Mouse (Mus musculus) hindbrain, embryonic 11.5 days (tissue): ENCODE measurements around the gene Sav1. TPM values are rescaled to one million over a fixed set of nuclear protein-coding genes. Genes with fewer than 3 reads are reported as not detected.
A peak's percentile ranks its signal among the peaks of the same experiment; 100 is the strongest.

Experiments
- ATAC-seq: fragments of 200-750 bp; cut with Nextera tagmentation; 2 replicates; pipeline ENCODE4 v1.8.0; 2017; ENCODE audit warnings: mild to moderate bottlenecking, moderate TSS enrichment, moderate library complexity; ENCODE audit not compliant: low FRiP score
- DNase-seq: peaks from one replicate; pipeline ENCODE4 v3.0.0-alpha.2; 2015; ENCODE audit warnings: low spot score
- H3K27ac ChIP-seq: fragments of 300-500 bp; sonication (generic); 2 replicates; pipeline ENCODE4 v1.5.1; 2014; ENCODE audit warnings: mild to moderate bottlenecking, low read depth, low read length
- H3K27me3 ChIP-seq: fragments of 300-500 bp; sonication (generic); 2 replicates; pipeline ENCODE4 v1.6.1; 2014; ENCODE audit warnings: mild to moderate bottlenecking, low read length, moderate library complexity, mixed read lengths; ENCODE audit not compliant: control insufficient read depth, insufficient read depth
- H3K36me3 ChIP-seq: fragments of 300-500 bp; sonication (generic); 2 replicates; pipeline ENCODE4 v1.6.1; 2014; ENCODE audit warnings: mild to moderate bottlenecking, low read length, moderate library complexity, mixed read lengths; ENCODE audit not compliant: control insufficient read depth, insufficient read depth
- H3K4me1 ChIP-seq: fragments of 300-500 bp; sonication (generic); replicated peaks from 2 replicates; pipeline ENCODE4 v1.6.1; 2014; ENCODE audit warnings: low read length, mixed read lengths; ENCODE audit not compliant: control insufficient read depth, insufficient read depth
- H3K4me2 ChIP-seq: fragments of 300-500 bp; sonication (generic); replicated peaks from 2 replicates; pipeline ENCODE4 v1.6.1; 2014; ENCODE audit warnings: mild to moderate bottlenecking, low read depth, low read length
- H3K4me3 ChIP-seq: fragments of 300-500 bp; sonication (generic); 2 replicates; pipeline ENCODE4 v1.5.1; 2014; ENCODE audit warnings: low read depth, low read length
- H3K9ac ChIP-seq: fragments of 300-500 bp; sonication (generic); 2 replicates; pipeline ENCODE4 v1.6.1; 2014; ENCODE audit warnings: low read depth, low read length
- H3K9me3 ChIP-seq: fragments of 300-500 bp; sonication (generic); 2 replicates; pipeline ENCODE4 v1.6.1; 2016; ENCODE audit warnings: low read length; ENCODE audit not compliant: control insufficient read depth
- WGBS: fragments of 180-500 bp; shearing (Covaris S2); extraction: QIAGEN DNeasy Blood & Tissue Kit; methylation state at CpG from one replicate; pipeline ENCODE4 v1.1.7; 2014; 5-methylcytosine and 5-hydroxymethylcytosine counted together
- polyA plus RNA-seq: library from polyadenylated mRNA; unstranded; fragments of >200 nt; fragmentation: Nextera tagmentation; extraction: Ambion mirVana; gene quantifications from 2 replicates; pipeline ENCODE4 v1.2.1, GENCODE M21; 2014

Sav1 gene
- polyA plus RNA-seq, 1 experiment from 2014 or later = 7.3 TPM

- H3K9ac ChIP-seq = no peak overlapping the region
- ATAC-seq = no peak
- H3K27me3 ChIP-seq = no peaks in the 10 kb centered on the region
- no peaks in the 10 kb centered on the region for H3K4me1 ChIP-seq
- H3K4me3 ChIP-seq = no peak overlapping the region
- H3K4me2 ChIP-seq = no peak overlapping the region
- H3K27ac ChIP-seq = no peak overlapping the region
- H3K36me3 ChIP-seq = peaks cover 2% of the 10 kb centered on the region; the same call in 1 of the 2 replicates
- 38% methylated on average over 1 of the region's 1 CpGs for WGBS
- H3K9me3 ChIP-seq = no peaks in the 10 kb centered on the region
- no peak for DNase-seq
These were observed 45.0 kb downstream of the Sav1 start for GRCm38 (mm10) chr12:69941655-69942329.

- no peaks in the 10 kb centered on the region for H3K27me3 ChIP-seq
- H3K9me3 ChIP-seq = no peaks in the 10 kb centered on the region
- no peaks in the 10 kb centered on the region for H3K4me1 ChIP-seq
- WGBS = 59% methylated on average over 2 of the region's 2 CpGs
- H3K4me2 ChIP-seq = no peak overlapping the region
- ATAC-seq = no peak
- peaks cover 2% of the 10 kb centered on the region; the same call in 1 of the 2 replicates for H3K36me3 ChIP-seq
- H3K4me3 ChIP-seq = no peak overlapping the region
- peak; percentile 12 for DNase-seq
- H3K9ac ChIP-seq = no peak overlapping the region
- no peak overlapping the region for H3K27ac ChIP-seq
These were observed 47.5 kb downstream of the Sav1 start for GRCm38 (mm10) chr12:69939291-69939690.

DNA sequence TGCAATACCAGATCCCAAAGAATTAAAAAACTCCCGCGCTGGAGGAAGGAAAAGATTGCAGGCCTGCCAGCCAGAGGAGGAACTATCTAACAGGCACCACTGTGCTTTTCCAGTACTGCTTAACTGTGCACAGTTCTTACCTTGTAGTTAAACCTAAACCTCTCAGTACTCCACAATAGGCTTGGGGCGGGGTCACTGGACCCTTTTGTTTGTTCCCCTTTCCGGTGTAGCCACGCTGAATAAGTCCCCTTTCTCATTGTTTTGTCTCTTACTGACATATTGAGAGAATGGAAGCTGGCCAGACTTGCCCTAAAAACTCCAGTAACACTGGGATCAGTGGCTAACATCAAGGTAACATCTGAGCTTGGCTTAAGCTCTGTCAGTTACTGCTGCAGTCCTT is 49.1 kb downstream of the Sav1 start:
- no peaks in the 10 kb centered on the region for H3K4me1 ChIP-seq
- H3K9me3 ChIP-seq = no peaks in the 10 kb centered on the region
- H3K27ac ChIP-seq = no peak overlapping the region
- 62% methylated on average over 5 of the region's 5 CpGs for WGBS
- no peak for ATAC-seq
- no peak overlapping the region for H3K9ac ChIP-seq
- no peaks in the 10 kb centered on the region for H3K27me3 ChIP-seq
- no peak overlapping the region for H3K4me2 ChIP-seq
- DNase-seq = no peak
- H3K36me3 ChIP-seq = peaks cover 2% of the 10 kb centered on the region; the same call in 1 of the 2 replicates
- no peak overlapping the region for H3K4me3 ChIP-seq

DNA sequence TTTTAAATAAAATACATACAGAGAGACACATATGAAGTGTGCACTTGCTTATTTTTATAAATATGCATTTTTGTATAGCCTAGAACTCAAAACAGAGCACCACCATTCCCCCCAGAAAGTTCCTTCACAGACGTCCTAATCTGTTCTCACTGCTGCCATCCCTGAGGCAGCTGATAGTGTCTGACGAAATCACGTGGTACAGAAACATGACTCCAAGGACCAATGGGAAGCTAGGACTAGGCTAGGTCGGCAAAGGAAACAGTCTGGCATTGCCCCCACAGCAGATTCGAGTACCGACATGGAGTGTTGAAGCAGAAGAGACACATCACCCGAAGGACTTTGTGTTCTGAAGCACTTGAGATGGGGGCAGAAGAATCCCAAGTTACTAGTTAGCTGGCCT is 60.1 kb downstream of the Sav1 start:
- no peak overlapping the region for H3K4me3 ChIP-seq
- no peak for DNase-seq
- 0 out of 2 replicates have a peak, but pooled peaks cover 2% of the 10 kb centered on the region for H3K36me3 ChIP-seq
- no peak overlapping the region for H3K9ac ChIP-seq
- no peak overlapping the region for H3K27ac ChIP-seq
- 58% methylated on average over 7 of the region's 7 CpGs for WGBS
- no peak for ATAC-seq
- no peaks in the 10 kb centered on the region for H3K27me3 ChIP-seq
- no peaks in the 10 kb centered on the region for H3K9me3 ChIP-seq
- H3K4me1 ChIP-seq = no peaks in the 10 kb centered on the region
- no peak overlapping the region for H3K4me2 ChIP-seq

DNA sequence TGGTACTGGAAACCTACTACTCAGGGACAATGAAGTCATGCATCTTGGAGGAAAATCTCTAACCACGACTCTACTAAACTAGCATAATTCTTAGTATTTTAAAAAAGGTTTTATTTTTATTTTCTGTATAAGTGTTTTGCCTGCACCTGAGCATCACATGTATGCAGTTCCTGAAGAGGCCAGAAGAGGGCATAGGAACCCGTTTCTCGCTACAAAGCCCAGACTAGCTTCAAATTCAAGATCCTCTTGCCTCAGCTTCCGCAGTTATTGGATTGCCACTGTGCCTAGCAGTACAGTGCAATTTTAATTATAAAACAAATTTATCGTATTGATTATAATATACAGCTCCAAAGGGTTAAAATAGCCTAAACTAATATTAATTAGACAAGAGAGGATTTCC is 62.8 kb downstream of the Sav1 start:
- no peaks in the 10 kb centered on the region for H3K4me1 ChIP-seq
- no peak overlapping the region for H3K4me3 ChIP-seq
- 16% methylated on average over 5 of the region's 5 CpGs for WGBS
- H3K4me2 ChIP-seq = no peak overlapping the region
- H3K27ac ChIP-seq = no peak overlapping the region
- H3K36me3 ChIP-seq = 0 out of 2 replicates have a peak, but pooled peaks cover 2% of the 10 kb centered on the region
- ATAC-seq (no peak), DNase-seq (peak; percentile 67)
- no peaks in the 10 kb centered on the region for H3K9me3 ChIP-seq
- no peak overlapping the region for H3K9ac ChIP-seq
- no peaks in the 10 kb centered on the region for H3K27me3 ChIP-seq

- H3K27ac ChIP-seq = no peak overlapping the region
- no peak for ATAC-seq
- H3K4me2 ChIP-seq = no peak overlapping the region
- H3K9me3 ChIP-seq = no peaks in the 10 kb centered on the region
- 0 out of 2 replicates have a peak, but pooled peaks cover 2% of the 10 kb centered on the region for H3K36me3 ChIP-seq
- no peaks in the 10 kb centered on the region for H3K4me1 ChIP-seq
- H3K27me3 ChIP-seq = no peaks in the 10 kb centered on the region
- H3K4me3 ChIP-seq = no peak overlapping the region
- H3K9ac ChIP-seq = no peak overlapping the region
- WGBS = 62% methylated on average over 3 of the region's 3 CpGs
- DNase-seq = no peak
These were observed 63.2 kb downstream of the Sav1 start for GRCm38 (mm10) chr12:69923603-69924002.

- Histone ChIP-seq H3K4me3 (no peak overlapping the region), H3K4me2 (no peak overlapping the region), H3K27me3 (no peaks in the 10 kb centered on the region), H3K9ac (no peak overlapping the region), H3K36me3 (0 out of 2 replicates have a peak, but pooled peaks cover 2% of the 10 kb centered on the region), H3K27ac (no peak overlapping the region), H3K9me3 (no peaks in the 10 kb centered on the region), H3K4me1 (no peaks in the 10 kb centered on the region)
- no peak for DNase-seq
- no peak for ATAC-seq
- 90% methylated on average over 3 of the region's 3 CpGs for WGBS
These were observed 63.7 kb downstream of the Sav1 start for GRCm38 (mm10) chr12:69923128-69923527.

DNA sequence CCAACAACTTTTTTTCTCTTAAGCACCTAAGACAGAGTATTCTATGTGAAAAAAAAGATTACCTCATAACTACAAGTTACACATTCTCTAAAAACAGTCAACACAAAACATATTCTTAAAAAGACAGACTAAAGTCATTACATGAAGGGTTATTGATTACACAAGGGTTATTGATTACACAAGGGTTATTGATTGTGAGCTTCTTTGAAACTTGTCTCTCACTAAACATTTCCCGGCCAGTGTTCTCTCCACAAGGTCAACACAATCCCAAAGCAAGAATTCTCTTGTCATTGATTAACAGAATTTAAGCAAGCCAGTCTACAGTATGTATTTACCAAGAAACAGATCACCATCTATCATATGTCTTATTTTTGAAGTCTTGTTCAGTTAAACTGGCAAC is 64.7 kb downstream of the Sav1 start:
- WGBS = 78% methylated on average over 1 of the region's 1 CpGs
- Histone ChIP-seq H3K27me3 (no peaks in the 10 kb centered on the region), H3K4me1 (no peaks in the 10 kb centered on the region), H3K27ac (no peak overlapping the region), H3K9me3 (no peaks in the 10 kb centered on the region), H3K9ac (no peak overlapping the region), H3K4me2 (no peak overlapping the region), H3K4me3 (no peak overlapping the region), H3K36me3 (0 out of 2 replicates have a peak, but pooled peaks cover 2% of the 10 kb centered on the region)
- ATAC-seq (no peak), DNase-seq (no peak)

- Histone ChIP-seq H3K27ac (no peak overlapping the region), H3K4me1 (no peaks in the 10 kb centered on the region), H3K9ac (no peak overlapping the region), H3K27me3 (no peaks in the 10 kb centered on the region), H3K9me3 (no peaks in the 10 kb centered on the region), H3K4me3 (no peak overlapping the region), H3K4me2 (no peak overlapping the region), H3K36me3 (no peaks in the 10 kb centered on the region)
- ATAC-seq (no peak), DNase-seq (no peak)
- WGBS = 84% methylated on average over 2 of the region's 2 CpGs
These were observed 68.9 kb downstream of the Sav1 start for GRCm38 (mm10) chr12:69917870-69918269.
